Mouse (Mus musculus) liver, embryonic 14.5 days (tissue): ENCODE data around the gene Habp4.

Source experiments
- CTCF ChIP-seq: IDR thresholded peaks from 2 replicates; pipeline ENCODE4 v1.5.1; 2016; ENCODE audit warnings: antibody characterized with exemption, low read depth, control low read depth
- EP300 ChIP-seq: IDR thresholded peaks from 2 replicates; pipeline ENCODE4 v1.6.1; 2016; ENCODE audit warnings: antibody characterized with exemption, low read depth

GRCm38 (mm10) chr13:64235777-64236176 is 74.2 kb downstream of the Habp4 start:
- TF ChIP-seq CTCF (no peak), EP300 (no peak)
